Mouse (Mus musculus): ENCODE measurements around the gene Alkbh7.

Alkbh7 gene

GRCm38 (mm10) chr17:57030931-57031660 lies 34.0 kb downstream of the Alkbh7 start, which contains the start of gene Khsrp:
Gene Khsrp, minus strand, starts transcription at chr17:57031522.
- DNase-seq (ENCODE audit: low read depth, low spot score) = no peak

- DNase-seq (ENCODE audit: low read depth, low spot score) = peak; percentile 100
Observed at GRCm38 (mm10) chr17:57031661-57032420, 34.7 kb downstream of the Alkbh7 start.

GRCm38 (mm10) chr17:57032854-57033253 lies 35.7 kb downstream of the Alkbh7 start:
- DNase-seq (ENCODE audit: low read depth, low spot score) = no peak

- DNase-seq (ENCODE audit: low read depth, low spot score) = no peak
Observed at GRCm38 (mm10) chr17:57038978-57039377, 41.8 kb downstream of the Alkbh7 start.

- no peak for DNase-seq (ENCODE audit: low read depth, low spot score)
Observed at GRCm38 (mm10) chr17:57041554-57041953, 44.4 kb downstream of the Alkbh7 start, which contains the start of gene Slc25a41. Gene Slc25a41, minus strand, starts transcription at chr17:57041654.

GRCm38 (mm10) chr17:57047406-57047805 lies 50.3 kb downstream of the Alkbh7 start:
- DNase-seq (ENCODE audit: low read depth, low spot score) = no peak

- DNase-seq (ENCODE audit: low read depth, low spot score) = no peak
Observed at GRCm38 (mm10) chr17:57048816-57049215, 51.7 kb downstream of the Alkbh7 start.

Data from forelimb bud, embryonic 11.5 days (tissue).